Mouse (Mus musculus) left cerebral cortex, postnatal 36 days (tissue): ENCODE data around the gene Slc7a9. TPM values are rescaled to one million over a fixed set of nuclear protein-coding genes. Genes with fewer than 3 reads are reported as not detected.

Experiments used
- DNase-seq, 2 experiments: peaks; one replicate each; pipeline ENCODE4 v3.0.0; 2021 to 2022; ENCODE audit warnings: low spot score in 2 of 2, mixed read lengths in 1 of 2
- intact Hi-C: fragments of 180-260 bp; cut with DNase I; formaldehyde crosslinking; loops from one replicate; pipeline ENCODE4 v1.15.1; 2025
- total RNA-seq, 2 experiments: library from RNA; stranded (reverse); gene quantifications; 2 replicates each; pipeline ENCODE4 v1.2.3; 2021

The Slc7a9 gene
- total RNA-seq, 2 experiments from 2014 or later: not detected

DNA sequence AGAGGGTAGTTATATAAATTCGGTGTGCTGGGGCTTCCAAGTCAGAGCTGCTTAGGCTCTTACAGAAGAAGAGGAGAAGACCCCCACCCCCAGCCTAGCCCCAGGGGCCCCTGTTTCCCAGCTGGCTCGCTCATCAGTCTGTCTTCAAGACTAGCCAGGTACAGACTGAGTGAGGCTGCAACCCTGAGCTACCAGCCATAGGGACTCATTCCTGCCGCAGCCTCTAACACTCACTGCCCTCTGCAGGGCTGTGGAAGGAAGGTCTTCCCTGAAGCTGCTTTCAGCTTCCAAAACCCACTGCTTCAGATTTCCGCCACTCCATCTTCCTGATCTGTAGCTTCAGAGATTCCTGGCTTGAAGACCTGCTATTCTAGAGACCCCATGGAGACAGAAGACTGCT is 53.4 kb downstream of the Slc7a9 start:
- intact Hi-C loops: no loop called here
- no peak for DNase-seq

Other genes with a start within 250 kb of the Slc7a9 start
- 10 to 100 TPM; 81.8 to 89.0 TPM for gene Lrp3, start 233.3 kb upstream of the Slc7a9 start, total RNA-seq
- gene Gpatch1, start 130.4 kb upstream of the Slc7a9 start, total RNA-seq: 10 to 100 TPM; 22.2 to 28.9 TPM
- 1 to 10 TPM; 4.8 to 5.1 TPM for gene Rhpn2, start 114.6 kb upstream of the Slc7a9 start, total RNA-seq
- 1 to 10 TPM; 5.5 to 7.4 TPM for gene Faap24, start 52.0 kb upstream of the Slc7a9 start, total RNA-seq
- 10 to 100 TPM; 13.0 to 21.6 TPM for gene Cep89, start 51.8 kb upstream of the Slc7a9 start, total RNA-seq
- under 1 TPM; 0.29 to 0.94 TPM for gene Tdrd12, start 88.9 kb downstream of the Slc7a9 start, total RNA-seq
- 10 to 100 TPM; 58.8 to 77.6 TPM for gene Nudt19, start 107.5 kb downstream of the Slc7a9 start, total RNA-seq
- gene Rgs9bp, start 136.8 kb downstream of the Slc7a9 start, total RNA-seq: under 1 TPM; 0.57 TPM
- 10 to 100 TPM; 40.6 to 43.9 TPM for gene Ankrd27, start 137.4 kb downstream of the Slc7a9 start, total RNA-seq
- 10 to 100 TPM; 69.4 to 71.6 TPM for gene Pdcd5, start 198.7 kb downstream of the Slc7a9 start, total RNA-seq